In the genomic region with DNA sequence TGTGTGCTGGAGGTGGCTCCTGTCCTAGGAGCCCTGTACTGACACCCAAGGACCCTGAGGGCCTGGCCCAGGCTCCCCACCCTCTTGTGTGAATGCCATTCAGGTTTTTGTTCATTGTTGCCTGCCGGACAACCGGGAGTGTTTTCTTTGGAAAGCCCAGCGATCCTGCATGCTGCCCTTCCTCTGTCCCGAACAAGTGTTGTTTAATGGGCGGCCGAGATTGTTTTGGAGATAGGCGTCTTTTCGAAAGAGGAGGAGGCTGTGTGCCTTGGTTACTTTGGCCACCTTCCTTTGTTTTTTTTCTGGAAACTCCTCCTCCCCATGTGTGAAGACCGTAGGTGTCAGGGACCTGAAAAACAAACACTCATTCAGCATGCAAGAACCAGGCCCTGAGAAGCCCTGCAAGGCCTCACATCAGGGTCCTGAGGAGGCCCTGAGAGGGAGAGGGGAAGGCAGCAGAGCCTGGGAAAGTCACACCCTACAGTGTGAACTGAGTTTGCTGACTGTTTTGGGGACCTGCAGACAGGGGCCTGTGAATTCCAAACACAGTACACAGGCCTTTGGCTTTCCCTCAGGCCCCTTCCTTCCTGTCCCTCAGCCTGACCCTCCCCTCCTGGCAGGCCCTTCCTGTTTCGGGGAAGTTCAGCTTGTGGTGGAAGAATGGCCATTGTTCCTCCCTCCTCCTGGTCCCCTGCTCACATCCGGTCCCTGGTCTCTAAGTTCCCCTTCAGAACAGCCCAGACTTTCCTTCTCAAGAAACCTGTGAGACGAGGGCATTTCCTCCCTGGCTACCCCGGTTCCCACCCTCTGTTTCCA, we compare ENCODE assay signal across 8 mouse cellular contexts.
A peak's percentile ranks its signal among the peaks of the same experiment; 100 is the strongest.
DNase-seq lines count a peak whose midpoint lies in the region.

No protein-coding gene starts in this region.

- peaks cover 2% of the 10 kb centered on the region for H3K36me3 ChIP-seq in megakaryocyte, embryonic 14.5 days (replicated peaks; ENCODE audit: low read length)

- peaks cover 82% of the 10 kb centered on the region for H3K4me1 ChIP-seq in megakaryocyte, embryonic 14.5 days

- H3K4me3 ChIP-seq in megakaryocyte, embryonic 14.5 days (replicated peaks): peak overlapping the region; percentile 64

- intact Hi-C loops in heart, postnatal 10 days (cut with DNase I): loop anchor here (2.0 kb wide), 2 partner anchors 21 to 69 kb away; no protein-coding TSS in a partner anchor

- H3K27me3 ChIP-seq in megakaryocyte, embryonic 14.5 days (replicated peaks): peaks cover 5% of the 10 kb centered on the region

- H3K9me3 ChIP-seq in megakaryocyte, embryonic 14.5 days: no peaks in the 10 kb centered on the region

- peak; percentile 22 for DNase-seq in right cerebral cortex, postnatal 25 days
- DNase-seq in right cerebral cortex, adult 2 months (ENCODE audit: low spot score in 2 of 2): no peak
- DNase-seq in embryo, embryonic 11 days: peak; percentile 47
- DNase-seq in heart, postnatal 10 days: peak; percentile 81 to 83
- DNase-seq in kidney, postnatal 36 days: peak; percentile 78 to 85
- DNase-seq in ovary, postnatal 14 days (ENCODE audit: low spot score): no peak
- no peak for DNase-seq in cerebellum, postnatal 10 days

Comparison
In these comparisons a context has a peak if more than half of its experiments do, and no peak if none do; other contexts are left out.
1. DNase-seq: peak in right cerebral cortex, postnatal 25 days (single experiment), embryo, embryonic 11 days (single experiment), heart, postnatal 10 days (2 of 2) and kidney, postnatal 36 days (2 of 2); none in right cerebral cortex, adult 2 months (0 of 2), ovary, postnatal 14 days (single experiment) and cerebellum, postnatal 10 days (0 of 2).